Mouse (Mus musculus) ES-Bruce4 (cell line): Measurements from ENCODE around the gene Cdc14b. TPM values are rescaled to one million over a fixed set of nuclear protein-coding genes. Genes with fewer than 3 reads are reported as not detected.
A peak's percentile ranks its signal among the peaks of the same experiment; 100 is the strongest.

Experiments used
- H3K27ac ChIP-seq: 2 replicates; pipeline ENCODE4 v1.5.1; 2012; ENCODE audit warnings: low read length, inconsistent platforms; ENCODE audit not compliant: insufficient read depth
- H3K27me3 ChIP-seq: 2 replicates; pipeline ENCODE4 v1.6.1; 2012; ENCODE audit warnings: mild to moderate bottlenecking, low read length, inconsistent platforms; ENCODE audit not compliant: control insufficient read depth, poor library complexity, insufficient read depth, severe bottlenecking
- H3K36me3 ChIP-seq: 2 replicates; pipeline ENCODE4 v1.6.1; 2012; ENCODE audit warnings: inconsistent platforms, mild to moderate bottlenecking, low read length, moderate library complexity; ENCODE audit not compliant: control insufficient read depth, poor library complexity, insufficient read depth, severe bottlenecking
- H3K4me1 ChIP-seq: one replicate; pipeline ENCODE4 v1.8.1; 2011; ENCODE audit warnings: low read length; ENCODE audit not compliant: control insufficient read depth, insufficient read depth
- H3K4me3 ChIP-seq: 2 replicates; pipeline ENCODE4 v1.5.1; 2011; ENCODE audit warnings: low read depth, mild to moderate bottlenecking, low read length
- H3K9ac ChIP-seq: 2 replicates; pipeline ENCODE4 v1.6.1; 2012; ENCODE audit warnings: low read depth, mild to moderate bottlenecking, inconsistent platforms; ENCODE audit not compliant: poor library complexity, severe bottlenecking
- H3K9me3 ChIP-seq: replicated peaks from 2 replicates; pipeline ENCODE4 v1.6.1; 2012; ENCODE audit warnings: mild to moderate bottlenecking, low read length, inconsistent platforms; ENCODE audit not compliant: control insufficient read depth, poor library complexity, insufficient read depth, severe bottlenecking
- CTCF ChIP-seq: IDR thresholded peaks from one replicate; pipeline ENCODE4 v1.8.1; 2011; ENCODE audit warnings: low read depth, low read length
- EP300 ChIP-seq: IDR thresholded peaks from 2 replicates; pipeline ENCODE4 v1.6.1; 2011; ENCODE audit warnings: low read depth, low read length; ENCODE audit not compliant: insufficient read depth
- POLR2A ChIP-seq: IDR thresholded peaks from one replicate; pipeline ENCODE4 v1.8.1; 2011; ENCODE audit warnings: low read length; ENCODE audit not compliant: insufficient read depth
- polyA plus RNA-seq: library from polyadenylated mRNA; stranded (reverse); fragments of >200 nt; gene quantifications from 2 replicates; pipeline ENCODE4 v1.2.4, GENCODE M21; 2011; ENCODE audit warnings: low read depth; ENCODE audit not compliant: missing spikeins, insufficient read depth, insufficient read length

The Cdc14b gene
- polyA plus RNA-seq, 1 experiment, result 30.4 TPM

DNA sequence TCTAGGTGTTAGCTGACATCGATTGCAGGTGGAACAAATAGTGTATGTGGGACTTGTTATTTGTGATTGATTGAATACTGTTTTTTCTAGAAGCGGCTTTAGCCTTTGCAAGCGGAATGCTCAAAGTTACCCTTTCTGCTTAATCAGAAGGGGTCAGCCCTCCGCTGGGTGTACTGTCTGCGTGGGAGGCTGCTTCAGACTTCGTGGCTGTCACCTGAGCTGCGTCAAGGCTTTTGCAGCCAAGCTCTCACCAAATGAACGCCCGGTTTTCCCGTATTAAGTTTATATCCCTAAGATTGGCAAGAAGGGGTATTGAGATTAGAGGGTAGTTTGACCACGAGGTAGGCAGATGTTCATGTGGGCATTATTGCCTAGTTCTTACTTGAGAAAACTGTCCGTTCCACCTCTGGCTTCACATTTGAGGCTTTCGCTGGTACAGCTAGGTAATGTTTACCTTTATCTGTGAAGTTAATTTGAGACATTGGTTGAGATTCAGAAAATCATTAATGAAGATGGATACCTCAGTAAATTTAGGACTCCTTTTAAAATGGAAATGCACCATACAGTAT, 111.9 kb downstream of the Cdc14b start:
- no peaks in the 10 kb centered on the region for H3K36me3 ChIP-seq
- H3K27me3 ChIP-seq, result 0 out of 2 replicates have a peak, but pooled peaks cover 3% of the 10 kb centered on the region
- no peak for TF ChIP-seq EP300
- TF ChIP-seq POLR2A, result no peak
- TF ChIP-seq CTCF, result no peak
- no peak overlapping the region; the same call in 1 of the 2 replicates for H3K4me3 ChIP-seq
- no peak overlapping the region for H3K9ac ChIP-seq
- H3K27ac ChIP-seq, result no peak overlapping the region
- peaks cover 43% of the 10 kb centered on the region for H3K9me3 ChIP-seq
- H3K4me1 ChIP-seq, result no peaks in the 10 kb centered on the region

DNA sequence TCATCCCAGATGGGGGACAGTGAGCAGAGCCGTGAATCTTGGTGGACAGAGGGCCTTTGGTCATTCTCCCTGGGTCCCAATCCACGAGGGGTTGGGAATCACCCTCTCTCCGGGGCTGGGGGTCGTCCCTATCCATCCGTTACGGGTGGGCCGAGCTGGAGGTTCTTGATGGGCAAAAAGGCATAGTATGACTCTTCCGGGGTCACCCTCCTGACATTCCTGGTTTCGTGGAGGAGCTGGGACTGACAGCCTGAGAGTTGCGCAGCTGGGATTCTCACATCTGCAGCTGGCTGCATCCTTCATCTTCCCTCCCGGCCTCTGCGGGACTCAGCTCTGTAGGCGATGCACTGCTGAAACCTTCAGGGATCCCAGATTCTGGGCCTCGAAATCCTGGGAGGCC, 112.5 kb downstream of the Cdc14b start:
- 0 out of 2 replicates have a peak, but pooled peaks cover 3% of the 10 kb centered on the region for H3K27me3 ChIP-seq
- H3K4me1 ChIP-seq, result no peaks in the 10 kb centered on the region
- H3K9me3 ChIP-seq, result peaks cover 38% of the 10 kb centered on the region
- H3K4me3 ChIP-seq, result peak overlapping the region; percentile 69
- peak overlapping the region; percentile 89 for H3K9ac ChIP-seq
- TF ChIP-seq EP300 (no peak), POLR2A (no peak), CTCF (no peak)
- H3K36me3 ChIP-seq, result no peaks in the 10 kb centered on the region
- H3K27ac ChIP-seq, result no peak overlapping the region

DNA sequence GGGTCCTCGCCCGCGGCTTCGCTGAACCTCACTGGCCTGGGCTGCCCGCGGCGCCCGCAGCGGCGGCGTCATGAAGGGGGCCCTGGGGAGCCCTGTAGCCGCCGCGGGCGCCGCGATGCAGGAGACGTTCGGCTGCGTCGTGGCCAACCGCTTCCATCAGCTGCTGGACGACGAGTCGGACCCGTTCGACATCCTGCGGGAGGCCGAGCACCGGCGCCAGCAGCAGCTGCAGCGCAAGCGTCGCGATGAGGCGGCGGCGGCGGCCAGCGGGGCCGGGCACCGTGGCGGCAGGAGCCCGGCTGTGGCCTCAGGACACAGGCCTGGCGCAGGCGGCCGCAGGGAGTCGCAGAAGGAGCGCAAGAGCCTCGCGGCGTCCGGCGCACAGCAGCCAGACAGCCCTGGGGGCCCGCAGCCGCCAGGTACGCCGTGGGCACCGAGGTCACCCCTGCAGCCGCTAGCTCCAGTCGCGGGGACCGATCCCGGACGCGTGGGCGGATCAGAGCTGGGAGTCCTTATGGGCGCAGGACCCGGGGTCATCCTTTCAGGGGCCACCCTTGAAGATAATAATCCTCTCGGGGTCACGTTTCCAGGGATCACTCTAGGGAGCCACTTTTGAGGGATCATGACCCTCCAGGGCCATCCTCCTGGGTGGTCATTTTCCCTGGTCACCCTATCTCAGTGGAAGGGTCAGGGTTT, 113.0 kb downstream of the Cdc14b start:
- H3K4me1 ChIP-seq, result no peaks in the 10 kb centered on the region
- H3K36me3 ChIP-seq, result no peaks in the 10 kb centered on the region
- TF ChIP-seq CTCF (no peak), POLR2A (no peak), EP300 (no peak)
- H3K27me3 ChIP-seq, result 0 out of 2 replicates have a peak, but pooled peaks cover 3% of the 10 kb centered on the region
- H3K9me3 ChIP-seq, result peaks cover 33% of the 10 kb centered on the region
- H3K4me3 ChIP-seq, result peak overlapping the region; percentile 69
- no peak overlapping the region for H3K27ac ChIP-seq
- H3K9ac ChIP-seq, result peak overlapping the region; percentile 89

DNA sequence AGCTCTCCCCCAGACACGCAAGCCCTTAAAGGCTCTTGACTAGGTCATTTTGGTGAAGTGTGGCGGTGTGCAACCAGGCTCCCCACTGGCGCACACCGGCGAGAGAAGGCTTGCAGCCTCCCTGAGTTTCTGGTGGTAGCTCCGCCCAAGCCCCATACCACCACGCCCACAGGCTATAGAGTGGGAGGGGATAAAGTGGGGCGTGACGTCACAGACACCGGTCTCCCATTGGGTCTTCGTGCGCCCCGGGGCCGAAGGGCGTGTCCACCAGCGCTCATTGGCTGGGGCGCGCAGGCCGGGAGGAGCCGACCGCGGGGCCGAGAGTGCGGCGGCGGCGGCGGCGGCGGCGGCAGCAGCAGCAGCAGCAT, 113.6 kb downstream of the Cdc14b start, which contains the start of gene Habp4:
TSS of gene Habp4 (plus strand) at position 277 of the 368 bp plus-strand sequence.
- H3K27me3 ChIP-seq, result 0 out of 2 replicates have a peak, but pooled peaks cover 3% of the 10 kb centered on the region
- peak within 1 kb of the TSS; percentile 77 for H3K4me3 ChIP-seq
- TF ChIP-seq CTCF (no peak), EP300 (0 out of 2 replicates have a peak, but pooled peaks have one; percentile 43), POLR2A (no peak)
- H3K4me1 ChIP-seq, result no peaks in the 10 kb centered on the region
- peak within 1 kb of the TSS; percentile 89 for H3K9ac ChIP-seq
- peak within 1 kb of the TSS; percentile 31 for H3K27ac ChIP-seq
- H3K36me3 ChIP-seq, result no peaks in the 10 kb centered on the region
- peaks cover 28% of the 10 kb centered on the region for H3K9me3 ChIP-seq

DNA sequence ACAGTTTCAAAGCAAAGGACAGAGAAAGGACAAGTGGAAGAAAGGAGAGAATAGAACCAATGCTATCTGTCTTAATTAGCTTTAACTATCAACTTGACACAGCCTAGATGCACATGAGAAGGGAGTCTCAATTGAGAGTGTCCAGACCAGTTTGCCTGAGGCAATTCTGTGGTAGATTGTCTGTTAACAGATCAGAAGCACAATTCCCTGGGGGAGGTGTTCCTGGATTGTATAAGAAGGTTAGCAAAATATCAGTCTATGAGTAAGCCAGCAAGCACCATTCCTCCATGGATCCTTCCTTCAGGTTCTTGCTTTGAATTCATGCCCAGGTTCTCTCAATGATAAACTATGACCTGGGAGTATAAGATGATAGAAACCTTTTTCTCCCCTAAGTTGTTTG, 118.1 kb downstream of the Cdc14b start:
- H3K4me1 ChIP-seq, result no peaks in the 10 kb centered on the region
- no peak overlapping the region for H3K9ac ChIP-seq
- H3K27ac ChIP-seq, result no peak overlapping the region
- H3K27me3 ChIP-seq, result no peaks in the 10 kb centered on the region
- H3K4me3 ChIP-seq, result no peak overlapping the region
- no peaks in the 10 kb centered on the region for H3K9me3 ChIP-seq
- TF ChIP-seq POLR2A, result no peak
- H3K36me3 ChIP-seq, result no peaks in the 10 kb centered on the region

DNA sequence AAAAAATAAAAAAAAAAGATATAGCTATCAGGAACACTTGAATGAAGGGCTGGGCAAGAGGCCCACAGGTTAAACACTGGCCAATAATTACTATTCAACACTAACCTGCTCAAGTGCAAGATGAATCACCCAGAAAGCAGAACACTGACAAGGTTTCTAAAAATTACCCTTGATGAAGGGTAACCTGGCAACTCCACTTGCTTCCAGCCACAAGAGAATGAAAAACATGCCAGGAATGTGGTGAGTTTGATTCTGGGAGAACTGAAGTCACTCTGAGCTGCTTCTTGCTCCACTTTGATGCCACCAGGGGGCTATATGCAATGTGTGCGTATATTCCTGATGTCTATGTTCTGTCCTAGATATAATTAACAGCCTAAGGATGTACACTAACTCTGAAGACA, 119.9 kb downstream of the Cdc14b start:
- no peaks in the 10 kb centered on the region for H3K9me3 ChIP-seq
- H3K4me3 ChIP-seq, result no peak overlapping the region
- H3K9ac ChIP-seq, result no peak overlapping the region
- peaks cover 1% of the 10 kb centered on the region for H3K4me1 ChIP-seq
- H3K36me3 ChIP-seq, result no peaks in the 10 kb centered on the region
- TF ChIP-seq POLR2A, result no peak
- no peak overlapping the region for H3K27ac ChIP-seq
- H3K27me3 ChIP-seq, result no peaks in the 10 kb centered on the region
